Mouse (Mus musculus): ENCODE results near the gene C530008M17Rik.

The C530008M17Rik gene

DNA sequence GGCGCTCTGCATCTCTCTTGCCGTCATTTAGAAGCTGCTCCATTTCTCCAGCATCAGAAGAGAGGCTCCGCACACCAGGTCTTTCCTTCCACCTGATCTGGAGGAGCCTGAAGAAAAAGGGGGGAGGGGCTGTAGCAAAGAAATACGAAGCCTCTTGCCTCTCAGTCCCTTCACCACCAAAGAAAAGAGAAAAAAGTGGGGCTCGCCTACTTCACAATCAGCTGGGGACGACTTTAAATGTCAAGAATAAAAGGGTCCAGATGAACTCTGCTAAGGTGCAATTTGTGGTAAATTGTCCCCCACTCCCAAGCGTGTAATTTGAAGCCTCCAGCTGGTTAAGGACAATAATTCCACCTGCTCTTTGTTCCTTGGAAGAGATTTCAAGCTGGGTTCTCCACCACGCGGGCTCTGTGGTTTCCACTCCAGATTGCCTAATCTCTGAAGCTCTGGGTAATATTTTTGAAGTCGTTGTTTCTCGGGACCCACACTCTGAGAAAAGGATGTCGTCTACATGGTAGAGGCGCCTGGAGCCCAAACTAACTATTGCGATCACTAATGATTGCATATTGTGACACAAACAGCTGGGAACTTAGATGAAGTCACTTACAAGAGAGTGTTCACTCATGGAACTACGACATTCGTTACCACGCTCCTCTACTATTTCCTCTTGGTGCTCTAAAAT lies 176.4 kb downstream of the C530008M17Rik start:
- DNase-seq (ENCODE audit: low spot score in 2 of 2): no peak

- DNase-seq (ENCODE audit: low spot score in 2 of 2): no peak
Measured at GRCm38 (mm10) chr5:76837018-76837417, 180.7 kb downstream of the C530008M17Rik start.

- DNase-seq (ENCODE audit: low spot score in 2 of 2): no peak
Measured at GRCm38 (mm10) chr5:76839786-76840185, 183.5 kb downstream of the C530008M17Rik start.

- no peak for DNase-seq (ENCODE audit: low spot score in 2 of 2)
Measured at GRCm38 (mm10) chr5:76841859-76842258, 185.5 kb downstream of the C530008M17Rik start.

GRCm38 (mm10) chr5:76843448-76843847 lies 187.1 kb downstream of the C530008M17Rik start:
- DNase-seq (ENCODE audit: low spot score in 2 of 2): peak; percentile 16 to 60

- no peak for DNase-seq (ENCODE audit: low spot score in 2 of 2)
Measured at GRCm38 (mm10) chr5:76843851-76844419, 187.6 kb downstream of the C530008M17Rik start.

DNA sequence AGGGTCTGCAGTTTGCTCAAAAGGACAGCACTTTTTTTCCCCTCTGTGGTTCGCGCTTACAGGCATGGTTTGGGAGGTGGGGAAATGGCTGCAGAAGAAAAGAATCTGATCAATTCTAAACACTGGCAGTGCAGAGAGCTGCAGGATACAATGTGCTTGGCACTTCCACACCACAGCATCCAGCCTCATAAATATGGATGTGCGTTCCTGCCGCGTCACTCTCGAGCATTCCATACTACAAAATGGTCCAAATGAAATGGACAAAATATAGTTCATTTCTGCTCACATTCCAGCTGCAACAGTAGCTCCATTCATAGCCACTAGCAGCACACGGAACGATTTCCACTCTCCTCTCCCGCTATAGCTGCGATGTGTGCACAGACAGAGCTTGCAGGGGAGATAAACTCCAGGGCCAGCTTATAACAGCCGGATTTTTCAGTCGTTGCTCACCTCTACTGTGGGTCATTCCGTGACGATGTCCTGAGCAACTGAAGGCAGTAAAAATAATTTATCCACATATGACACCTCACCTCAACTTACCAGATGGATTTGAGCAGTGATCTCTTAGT lies 188.4 kb downstream of the C530008M17Rik start:
- no peak for DNase-seq (ENCODE audit: low spot score in 2 of 2)

GRCm38 (mm10) chr5:76847106-76847505 lies 190.8 kb downstream of the C530008M17Rik start:
- DNase-seq (ENCODE audit: low spot score in 2 of 2): no peak

GRCm38 (mm10) chr5:76851316-76851715 lies 195.0 kb downstream of the C530008M17Rik start:
- no peak for DNase-seq (ENCODE audit: low spot score in 2 of 2)

DNA sequence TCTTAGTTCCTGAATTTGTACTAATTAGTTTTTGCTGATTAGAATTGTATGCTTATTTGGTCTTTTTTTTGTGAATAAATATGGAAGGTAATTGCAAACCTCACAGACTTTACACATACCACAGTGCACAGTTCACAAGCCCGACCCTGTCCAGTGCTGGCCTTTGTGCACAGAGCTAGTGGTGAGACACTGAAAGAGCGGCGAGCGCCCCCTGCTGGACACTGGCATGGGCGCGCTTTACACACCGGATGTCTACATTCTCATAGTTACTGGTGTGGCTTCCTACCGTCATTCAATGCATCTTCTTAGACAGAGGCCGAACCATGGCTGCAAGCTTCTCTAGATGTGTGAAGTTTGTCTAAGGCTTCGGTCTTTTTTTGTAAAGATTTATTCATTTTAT lies 197.2 kb downstream of the C530008M17Rik start:
- DNase-seq (ENCODE audit: low spot score in 2 of 2): peak; percentile 54 to 80

DNA sequence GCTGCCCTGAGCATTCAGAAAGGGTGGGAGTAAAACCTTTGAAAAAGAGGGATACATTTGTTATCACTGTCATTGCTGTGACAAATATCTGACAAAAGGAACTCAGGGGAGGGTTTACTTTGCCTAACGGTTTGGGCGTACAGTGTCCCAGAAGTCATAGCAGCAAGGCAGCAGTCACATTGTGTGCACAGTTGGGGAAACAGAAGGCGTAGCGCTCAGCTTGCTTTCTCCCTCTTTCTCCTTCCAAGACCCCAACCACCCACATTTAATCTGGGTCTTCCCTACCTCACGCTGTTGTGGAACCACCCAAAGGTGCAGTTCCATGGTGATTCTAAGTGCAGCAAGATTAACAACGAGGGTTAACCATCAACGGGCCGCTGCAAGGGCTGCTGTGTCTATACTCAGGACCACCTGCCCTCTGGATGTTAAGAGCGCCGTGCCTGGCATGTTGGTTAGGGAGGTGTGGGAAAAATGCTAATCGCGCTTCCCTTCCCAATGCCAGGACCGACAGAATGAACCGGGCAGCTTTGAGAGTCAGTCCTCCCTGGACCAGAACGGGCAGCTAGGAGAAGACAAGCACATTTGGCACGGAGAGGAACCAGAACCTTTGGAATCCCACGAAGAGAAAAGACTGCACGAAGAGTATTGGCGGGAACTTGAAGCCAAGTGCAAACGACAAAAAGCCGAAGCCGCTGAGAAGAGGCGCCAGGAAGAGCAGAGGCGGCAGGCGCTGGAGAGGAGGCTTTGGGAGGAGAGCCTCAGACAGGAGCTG lies 199.7 kb downstream of the C530008M17Rik start:
- DNase-seq (ENCODE audit: low spot score in 2 of 2): no peak

DNA sequence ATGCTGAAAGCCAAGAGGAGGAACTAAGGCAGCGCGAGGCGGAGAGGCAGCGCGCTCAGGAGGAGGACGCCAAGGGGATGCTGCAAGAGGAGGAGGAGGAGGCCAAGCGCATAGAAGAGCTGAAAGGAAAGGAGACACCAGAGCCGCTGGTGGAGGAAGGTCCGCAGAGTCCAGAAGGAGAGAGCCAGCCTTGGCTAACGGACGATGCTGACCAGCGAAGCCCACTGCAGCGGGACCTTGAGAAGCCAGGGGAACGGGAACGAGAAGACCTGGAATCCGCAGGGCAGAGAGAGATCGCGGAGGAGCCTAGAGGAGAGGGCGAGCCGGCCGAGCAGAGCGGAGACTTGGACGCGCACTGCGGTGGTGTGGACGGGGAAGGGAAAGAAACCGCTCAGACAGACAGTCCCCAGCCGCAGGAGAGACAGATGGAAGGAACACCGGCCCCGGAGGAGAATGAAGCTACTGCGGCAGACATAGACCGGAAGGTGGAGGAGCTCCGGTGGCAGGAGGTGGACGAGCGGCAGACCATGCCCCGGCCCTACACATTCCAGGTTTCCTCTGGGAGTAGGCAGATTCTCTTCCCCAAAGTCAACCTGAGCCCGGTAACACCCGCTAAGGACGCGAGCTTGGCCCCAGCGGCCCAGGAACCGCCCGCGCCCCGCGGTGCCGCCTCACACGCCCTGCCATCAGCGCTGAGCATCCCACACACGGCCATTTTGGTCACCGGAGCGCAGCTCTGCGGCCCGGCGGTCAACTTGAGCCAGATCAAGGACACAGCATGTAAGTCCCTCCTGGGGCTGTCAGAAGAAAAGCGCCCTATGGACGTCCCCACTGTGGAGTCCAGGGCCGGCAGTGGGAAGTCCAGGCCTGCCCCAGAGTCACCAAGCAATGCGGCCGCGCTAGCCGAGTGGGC lies 201.0 kb downstream of the C530008M17Rik start:
- DNase-seq (ENCODE audit: low spot score in 2 of 2): no peak

GRCm38 (mm10) chr5:76858444-76858843 lies 202.1 kb downstream of the C530008M17Rik start:
- DNase-seq (ENCODE audit: low spot score in 2 of 2): no peak

GRCm38 (mm10) chr5:76866819-76867218 lies 210.5 kb downstream of the C530008M17Rik start:
- no peak for DNase-seq (ENCODE audit: low spot score in 2 of 2)

DNA sequence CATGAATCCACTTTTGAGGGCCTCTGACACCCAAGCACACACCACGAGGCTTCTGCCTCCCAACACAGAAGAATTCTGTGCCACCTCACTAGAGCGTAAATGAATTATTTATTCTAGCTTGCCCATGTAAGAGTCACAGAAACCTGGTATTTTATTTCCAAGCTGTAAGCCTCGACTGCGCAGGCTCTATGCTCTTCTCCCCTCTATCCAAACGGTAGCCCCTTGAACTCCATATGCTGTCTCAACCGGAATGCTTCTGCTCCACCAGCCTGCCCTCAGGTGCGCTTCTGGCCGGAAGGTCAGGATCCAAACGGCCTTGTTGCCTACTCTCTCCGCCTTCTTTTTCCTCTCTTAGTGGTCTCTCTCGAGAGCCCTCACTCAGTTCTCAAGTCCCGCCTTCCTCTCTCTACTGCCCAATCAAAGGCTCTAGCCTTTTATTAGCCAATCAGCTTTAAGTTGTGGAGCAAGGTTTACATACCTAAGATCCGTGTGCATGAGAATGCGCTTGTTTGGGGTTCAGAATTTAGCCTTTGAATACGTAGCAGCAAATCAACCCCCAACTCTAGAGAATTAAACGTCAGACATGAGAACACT lies 212.5 kb downstream of the C530008M17Rik start:
- peak; percentile 43 to 51 for DNase-seq (ENCODE audit: low spot score in 2 of 2)

DNA sequence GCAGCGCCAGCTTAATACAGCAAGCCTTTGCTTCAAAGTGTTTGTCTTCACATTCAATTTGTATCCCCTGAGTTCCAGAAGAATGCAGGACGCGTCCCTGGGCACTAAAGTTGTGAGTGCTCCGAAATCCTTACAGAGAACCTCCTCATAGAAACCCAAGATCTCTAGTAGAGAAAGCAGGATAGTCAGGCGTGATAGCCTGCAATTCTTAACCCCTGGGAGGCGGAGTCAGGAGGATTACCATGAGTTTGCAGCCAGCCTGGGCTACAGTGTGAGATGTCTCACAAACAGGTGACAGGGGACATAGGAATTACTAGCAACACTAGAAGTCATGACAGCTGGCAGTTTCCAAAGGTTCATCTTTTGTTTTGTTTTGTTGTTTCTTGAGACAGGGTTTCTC lies 213.2 kb downstream of the C530008M17Rik start:
- DNase-seq (ENCODE audit: low spot score in 2 of 2): no peak

DNA sequence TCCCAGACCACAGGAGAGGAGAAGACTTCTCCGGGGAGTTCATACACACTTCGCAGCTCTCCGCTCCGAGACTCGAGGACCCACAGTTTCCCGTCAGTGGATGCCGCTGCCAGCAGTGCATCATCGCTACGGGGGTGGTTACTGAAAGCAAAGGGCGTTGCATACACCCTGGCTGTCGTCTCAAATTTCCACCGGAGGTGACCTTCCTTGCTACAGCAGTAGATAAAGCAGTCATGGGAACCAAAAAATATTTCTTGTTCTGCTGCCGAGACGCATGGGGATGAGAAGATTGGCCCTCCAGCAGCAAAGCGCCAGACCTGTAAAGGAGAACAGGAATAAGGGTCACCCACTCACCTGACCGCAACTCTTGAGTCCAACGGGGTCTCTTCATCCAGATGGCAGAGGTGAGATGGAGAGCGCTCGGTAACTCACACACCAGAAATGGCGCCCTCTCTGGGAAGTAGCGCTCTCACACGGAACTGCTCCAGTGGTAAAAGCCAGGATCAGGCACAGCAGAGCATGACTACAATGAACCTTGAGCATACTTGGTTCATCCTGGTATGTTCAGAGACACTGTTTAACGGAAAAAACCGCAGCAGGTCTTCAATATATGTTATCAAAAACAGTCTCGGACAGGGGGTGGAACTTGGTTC lies 219.9 kb downstream of the C530008M17Rik start:
- DNase-seq (ENCODE audit: low spot score in 2 of 2): no peak

DNA sequence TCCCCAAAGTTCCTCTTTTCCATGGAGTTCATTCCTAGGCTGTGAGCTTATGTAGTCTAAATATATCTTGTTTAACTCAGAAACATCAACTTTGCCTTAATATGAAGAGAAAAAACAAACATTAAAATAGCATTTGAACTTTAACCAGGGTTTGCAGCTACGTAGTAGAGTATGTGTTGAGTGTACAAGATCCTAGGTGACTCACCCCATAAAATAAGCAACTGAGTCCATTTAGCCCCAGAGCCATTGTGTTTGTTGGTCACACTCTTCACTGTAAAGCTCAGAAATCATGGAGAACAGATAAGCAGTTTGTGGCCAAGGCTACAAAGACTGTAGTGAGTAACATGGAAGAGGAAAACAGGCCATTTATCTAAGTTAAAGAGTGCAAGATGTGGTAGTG lies 227.8 kb downstream of the C530008M17Rik start:
- DNase-seq (ENCODE audit: low spot score in 2 of 2): no peak

DNA sequence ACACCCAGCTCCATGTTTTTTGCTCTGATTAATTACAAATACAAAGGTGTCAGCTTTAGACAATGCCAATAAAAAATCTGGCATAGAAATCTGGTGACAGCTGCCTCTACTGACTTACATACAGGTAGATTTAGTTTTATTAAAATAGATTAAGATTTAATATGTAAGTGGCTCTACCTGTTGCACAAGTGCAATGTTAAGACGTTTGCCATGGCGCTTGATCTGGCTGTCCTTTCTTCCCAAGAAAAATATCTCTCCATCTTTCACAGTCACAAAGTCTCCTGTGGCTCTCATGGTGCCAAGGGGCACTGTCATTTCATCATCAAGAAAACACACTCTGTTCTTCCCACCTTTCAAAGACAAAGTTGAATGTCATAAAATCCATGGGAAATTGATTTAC lies 230.7 kb downstream of the C530008M17Rik start:
- DNase-seq (ENCODE audit: low spot score in 2 of 2): no peak

DNA sequence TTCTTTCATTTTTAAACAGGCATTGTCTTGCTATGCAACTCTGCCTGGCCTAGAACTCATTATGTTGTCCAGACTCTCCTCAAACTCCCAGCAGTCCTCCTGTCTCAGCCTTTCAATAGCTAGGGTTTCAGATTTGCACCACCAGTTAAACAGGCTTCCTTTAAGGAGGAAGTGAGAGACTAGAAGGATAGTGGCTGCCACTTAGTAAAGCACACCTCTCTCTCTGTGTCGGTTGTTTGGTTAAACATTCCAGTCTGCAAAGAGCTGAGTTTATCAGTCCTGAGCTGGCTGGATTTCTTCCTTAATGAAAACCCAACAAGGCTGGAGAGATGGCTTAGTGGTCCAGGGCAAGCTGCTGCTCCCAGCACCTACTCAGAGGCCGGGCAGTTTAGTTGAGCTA lies 236.3 kb downstream of the C530008M17Rik start:
- DNase-seq (ENCODE audit: low spot score in 2 of 2): no peak

DNA sequence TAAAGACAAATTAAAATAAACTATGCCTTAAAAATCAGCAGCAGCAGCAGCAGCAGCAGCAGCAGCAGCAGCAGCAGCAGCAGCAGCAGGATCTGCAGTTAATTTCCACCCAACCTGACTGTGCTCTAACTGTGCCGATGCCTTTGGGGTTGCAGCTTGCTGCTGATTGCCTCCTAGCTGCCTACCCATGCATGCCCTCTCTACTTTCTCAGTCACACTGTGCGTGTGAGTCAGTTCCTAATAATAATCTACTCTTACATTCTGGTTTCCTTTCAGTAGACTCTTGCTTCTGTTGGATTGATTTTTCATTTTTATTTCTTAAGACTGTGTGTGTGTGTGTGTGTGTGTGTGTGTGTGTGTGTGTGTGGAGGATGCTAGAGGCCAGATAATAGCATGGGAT lies 236.8 kb downstream of the C530008M17Rik start:
- no peak for DNase-seq (ENCODE audit: low spot score in 2 of 2)

All from thymus, postnatal 10 days (tissue).